ENCODE assay signal across 9 mouse cellular contexts in genomic region chr16:76200801-76201728, GRCm38 (mm10).
"Had no signal": no experiment of that assay in that cellular context is flagged by ENCODE, and none has a peak within 500 bp of the region (broad histone marks: within the 10 kb centered on the region; RNA-seq: fewer than 3 reads in every experiment).

No protein-coding gene starts in this region.

- H3K36me3 ChIP-seq: kidney, embryonic 15.5 days; limb, embryonic 12.5 days; liver, embryonic 12.5 days; lung, embryonic 15.5 days; midbrain, embryonic 12.5 days; neural tube, embryonic 13.5 days had no signal

- H3K9me3 ChIP-seq: kidney, embryonic 15.5 days; limb, embryonic 12.5 days; liver, embryonic 12.5 days; lung, embryonic 15.5 days; midbrain, embryonic 12.5 days; neural tube, embryonic 13.5 days had no signal

- H3K27me3 ChIP-seq: kidney, embryonic 15.5 days; limb, embryonic 12.5 days; liver, embryonic 12.5 days; lung, embryonic 15.5 days; midbrain, embryonic 12.5 days; neural tube, embryonic 13.5 days had no signal

- ATAC-seq: liver, embryonic 12.5 days; midbrain, embryonic 16.5 days had no signal

- H3K4me3 ChIP-seq: kidney, embryonic 15.5 days; limb, embryonic 12.5 days; liver, embryonic 12.5 days; lung, embryonic 15.5 days; midbrain, embryonic 12.5 days; neural tube, embryonic 13.5 days had no signal

- H3K27ac ChIP-seq: kidney, embryonic 15.5 days; limb, embryonic 12.5 days; liver, embryonic 12.5 days; lung, embryonic 15.5 days; midbrain, embryonic 12.5 days; neural tube, embryonic 13.5 days had no signal

- DNase-seq: layer of hippocampus, adult 9-11 months; layer of hippocampus, postnatal 36 days had no signal

- H3K4me2 ChIP-seq: kidney, embryonic 15.5 days; limb, embryonic 12.5 days; liver, embryonic 12.5 days; lung, embryonic 15.5 days; midbrain, embryonic 12.5 days; neural tube, embryonic 13.5 days had no signal

- H3K4me1 ChIP-seq: limb, embryonic 12.5 days; liver, embryonic 12.5 days; lung, embryonic 15.5 days; midbrain, embryonic 12.5 days; neural tube, embryonic 13.5 days had no signal

- H3K9ac ChIP-seq: kidney, embryonic 15.5 days; limb, embryonic 12.5 days; liver, embryonic 12.5 days; lung, embryonic 15.5 days; midbrain, embryonic 12.5 days; neural tube, embryonic 13.5 days had no signal
